Mouse (Mus musculus): ENCODE data around the gene Tmem185b. TPM values are rescaled to one million over a fixed set of nuclear protein-coding genes. Genes with fewer than 3 reads are reported as not detected.

Gene Tmem185b
- polyA plus RNA-seq, 1 experiment, result 22.3 TPM

DNA sequence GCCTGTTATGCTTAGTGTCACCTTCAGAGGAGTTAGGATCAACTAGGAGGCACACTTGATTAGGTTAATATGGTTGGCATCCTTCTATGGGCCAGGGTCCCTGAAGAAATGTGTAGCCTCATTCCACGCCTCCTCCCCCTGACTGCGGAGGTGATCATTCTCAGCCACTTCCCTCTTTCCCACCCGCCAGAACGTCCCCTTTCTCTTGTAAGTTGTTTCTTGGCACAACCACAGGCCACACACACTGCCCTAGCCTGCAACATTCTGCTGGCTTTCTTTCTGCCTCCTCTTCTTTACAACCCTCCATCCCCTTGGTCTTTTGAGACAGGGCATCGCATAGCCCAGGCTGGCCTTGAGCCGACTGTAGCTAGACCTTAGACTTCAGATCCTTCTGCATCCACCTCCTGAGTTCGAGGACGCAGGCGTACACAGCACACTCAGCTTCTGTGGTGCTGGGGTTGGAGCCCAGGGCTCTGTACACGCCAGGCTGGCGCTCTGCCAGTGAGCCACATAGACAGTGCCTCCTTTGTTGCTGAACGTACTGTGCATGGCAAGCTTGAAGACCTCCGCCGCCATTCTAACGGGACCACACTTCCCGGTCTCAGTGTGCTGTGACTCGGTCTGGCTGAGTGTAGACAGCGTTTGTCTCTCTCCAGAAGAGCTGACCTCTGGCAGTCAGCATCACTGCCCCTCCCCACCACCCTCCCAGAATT is 7.3 kb downstream of the Tmem185b start:
- Histone ChIP-seq H3K4me1 (ENCODE audit: control insufficient read depth, insufficient read depth, insufficient read length) (no peaks in the 10 kb centered on the region), H3K27me3 (ENCODE audit: control insufficient read depth, insufficient read depth, low read length) (no peaks in the 10 kb centered on the region), H3K36me3 (ENCODE audit: control insufficient read depth, insufficient read depth, low read length) (no peaks in the 10 kb centered on the region), H3K4me3 (ENCODE audit: extremely low read depth, insufficient read depth, insufficient read length) (no peak overlapping the region), H3K27ac (ENCODE audit: insufficient read depth, low read length) (no peak overlapping the region)
- WGBS, result 79% methylated on average over 18 of the region's 18 CpGs
- no peak for TF ChIP-seq POLR2A (IDR thresholded peaks at IDR 0.05; ENCODE audit: low read depth, low read length)
- TF ChIP-seq CTCF (IDR thresholded peaks at IDR 0.05; ENCODE audit: extremely low read depth, insufficient read depth, insufficient read length, insufficient replicate concordance), result no peak
- no peak for DNase-seq (ENCODE audit: low read depth in 1 of 2, low spot score in 2 of 2)

DNA sequence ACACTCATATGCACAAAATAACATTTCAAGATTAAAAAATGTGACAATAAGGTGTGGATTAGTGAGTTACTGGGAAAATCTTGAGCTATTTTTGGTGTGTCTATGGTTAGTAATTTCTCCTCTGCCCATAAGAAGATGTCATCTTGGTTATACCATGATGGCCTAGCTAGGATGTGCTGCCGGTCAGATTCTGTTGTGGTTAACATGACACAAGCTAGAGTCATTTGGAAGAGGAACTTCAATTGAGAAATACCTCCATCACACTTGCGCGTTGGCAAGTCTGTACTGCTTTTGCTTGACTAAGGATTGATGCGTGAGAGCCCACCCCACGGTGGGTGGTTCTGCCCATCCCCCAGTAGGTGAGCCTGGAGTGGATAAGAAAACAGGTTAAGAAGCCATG is 8.4 kb downstream of the Tmem185b start:
- Histone ChIP-seq H3K36me3 (ENCODE audit: control insufficient read depth, insufficient read depth, low read length) (no peaks in the 10 kb centered on the region), H3K27ac (ENCODE audit: insufficient read depth, low read length) (no peak overlapping the region), H3K4me1 (ENCODE audit: control insufficient read depth, insufficient read depth, insufficient read length) (no peaks in the 10 kb centered on the region), H3K27me3 (ENCODE audit: control insufficient read depth, insufficient read depth, low read length) (no peaks in the 10 kb centered on the region), H3K4me3 (ENCODE audit: extremely low read depth, insufficient read depth, insufficient read length) (no peak overlapping the region)
- DNase-seq (ENCODE audit: low read depth in 1 of 2, low spot score in 2 of 2), result no peak
- TF ChIP-seq CTCF (IDR thresholded peaks at IDR 0.05; ENCODE audit: extremely low read depth, insufficient read depth, insufficient read length, insufficient replicate concordance) (no peak), POLR2A (IDR thresholded peaks at IDR 0.05; ENCODE audit: low read depth, low read length) (no peak)
- 65% methylated on average over 5 of the region's 5 CpGs for WGBS

DNA sequence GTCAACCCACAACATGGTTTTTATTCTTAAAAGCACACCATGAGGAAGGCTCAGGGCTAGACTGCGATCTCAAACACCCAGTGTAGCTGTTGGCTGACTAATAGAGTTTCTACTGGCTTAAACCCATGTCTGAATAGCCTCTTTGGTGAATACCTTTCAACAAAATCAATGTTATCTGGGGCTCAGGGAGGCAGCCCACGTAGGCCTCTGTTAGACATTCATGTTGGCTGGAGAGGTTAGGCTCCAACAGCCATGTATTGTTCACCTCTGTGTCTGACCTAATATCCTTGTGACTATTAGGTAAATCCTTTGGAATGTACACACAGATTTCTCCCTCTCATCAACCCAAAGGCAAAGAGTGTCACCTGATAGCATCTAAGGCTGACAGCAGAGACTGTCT is 10.2 kb downstream of the Tmem185b start:
- WGBS, result 89% methylated on average over 2 of the region's 2 CpGs
- H3K27me3 ChIP-seq (ENCODE audit: control insufficient read depth, insufficient read depth, low read length), result no peaks in the 10 kb centered on the region
- no peak for DNase-seq (ENCODE audit: low read depth in 1 of 2, low spot score in 2 of 2)

GRCm38 (mm10) chr1:119537651-119538050 is 11.7 kb downstream of the Tmem185b start:
- H3K27me3 ChIP-seq (ENCODE audit: control insufficient read depth, insufficient read depth, low read length), result no peaks in the 10 kb centered on the region
- DNase-seq (ENCODE audit: low read depth in 1 of 2, low spot score in 2 of 2), result no peak
- no peaks in the 10 kb centered on the region for H3K4me1 ChIP-seq (ENCODE audit: control insufficient read depth, insufficient read depth, insufficient read length)
- H3K4me3 ChIP-seq (ENCODE audit: extremely low read depth, insufficient read depth, insufficient read length), result no peak overlapping the region
- WGBS, result 95% methylated on average over 6 of the region's 6 CpGs
- no peak overlapping the region for H3K27ac ChIP-seq (ENCODE audit: insufficient read depth, low read length)
- no peaks in the 10 kb centered on the region for H3K36me3 ChIP-seq (ENCODE audit: control insufficient read depth, insufficient read depth, low read length)
- TF ChIP-seq POLR2A (IDR thresholded peaks at IDR 0.05; ENCODE audit: low read depth, low read length) (no peak), CTCF (IDR thresholded peaks at IDR 0.05; ENCODE audit: extremely low read depth, insufficient read depth, insufficient read length, insufficient replicate concordance) (no peak)

More for the DNA sequence above, 10.2 kb downstream of the Tmem185b start:
- TF ChIP-seq CTCF (IDR thresholded peaks at IDR 0.05; ENCODE audit: extremely low read depth, insufficient read depth, insufficient read length, insufficient replicate concordance) (no peak), POLR2A (IDR thresholded peaks at IDR 0.05; ENCODE audit: low read depth, low read length) (no peak)
- Histone ChIP-seq H3K4me3 (ENCODE audit: extremely low read depth, insufficient read depth, insufficient read length) (no peak overlapping the region), H3K36me3 (ENCODE audit: control insufficient read depth, insufficient read depth, low read length) (no peaks in the 10 kb centered on the region), H3K27ac (ENCODE audit: insufficient read depth, low read length) (no peak overlapping the region), H3K4me1 (ENCODE audit: control insufficient read depth, insufficient read depth, insufficient read length) (no peaks in the 10 kb centered on the region)

GRCm38 (mm10) chr1:119539252-119539651 is 13.3 kb downstream of the Tmem185b start:
- Histone ChIP-seq H3K27me3 (ENCODE audit: control insufficient read depth, insufficient read depth, low read length) (no peaks in the 10 kb centered on the region), H3K4me1 (ENCODE audit: control insufficient read depth, insufficient read depth, insufficient read length) (no peaks in the 10 kb centered on the region), H3K27ac (ENCODE audit: insufficient read depth, low read length) (no peak overlapping the region), H3K4me3 (ENCODE audit: extremely low read depth, insufficient read depth, insufficient read length) (no peak overlapping the region), H3K36me3 (ENCODE audit: control insufficient read depth, insufficient read depth, low read length) (no peaks in the 10 kb centered on the region)
- 62% methylated on average over 2 of the region's 2 CpGs for WGBS
- no peak for DNase-seq (ENCODE audit: low read depth in 1 of 2, low spot score in 2 of 2)
- TF ChIP-seq CTCF (IDR thresholded peaks at IDR 0.05; ENCODE audit: extremely low read depth, insufficient read depth, insufficient read length, insufficient replicate concordance) (no peak), POLR2A (IDR thresholded peaks at IDR 0.05; ENCODE audit: low read depth, low read length) (no peak)

GRCm38 (mm10) chr1:119540836-119541557 is 15.0 kb downstream of the Tmem185b start:
- TF ChIP-seq CTCF (IDR thresholded peaks at IDR 0.05; ENCODE audit: extremely low read depth, insufficient read depth, insufficient read length, insufficient replicate concordance) (no peak), POLR2A (IDR thresholded peaks at IDR 0.05; ENCODE audit: low read depth, low read length) (no peak)
- no peak overlapping the region for H3K4me3 ChIP-seq (ENCODE audit: extremely low read depth, insufficient read depth, insufficient read length)
- no peak for DNase-seq (ENCODE audit: low read depth in 1 of 2, low spot score in 2 of 2)
- H3K27me3 ChIP-seq (ENCODE audit: control insufficient read depth, insufficient read depth, low read length), result no peaks in the 10 kb centered on the region
- H3K27ac ChIP-seq (ENCODE audit: insufficient read depth, low read length), result no peak overlapping the region
- H3K36me3 ChIP-seq (ENCODE audit: control insufficient read depth, insufficient read depth, low read length), result no peaks in the 10 kb centered on the region
- 85% methylated on average over 9 of the region's 9 CpGs for WGBS
- H3K4me1 ChIP-seq (ENCODE audit: control insufficient read depth, insufficient read depth, insufficient read length), result no peaks in the 10 kb centered on the region

GRCm38 (mm10) chr1:119541570-119541969 is 15.6 kb downstream of the Tmem185b start:
- no peaks in the 10 kb centered on the region for H3K4me1 ChIP-seq (ENCODE audit: control insufficient read depth, insufficient read depth, insufficient read length)
- H3K27me3 ChIP-seq (ENCODE audit: control insufficient read depth, insufficient read depth, low read length), result no peaks in the 10 kb centered on the region
- 89% methylated on average over 3 of the region's 3 CpGs for WGBS
- no peak overlapping the region for H3K27ac ChIP-seq (ENCODE audit: insufficient read depth, low read length)
- H3K36me3 ChIP-seq (ENCODE audit: control insufficient read depth, insufficient read depth, low read length), result no peaks in the 10 kb centered on the region
- H3K4me3 ChIP-seq (ENCODE audit: extremely low read depth, insufficient read depth, insufficient read length), result no peak overlapping the region
- TF ChIP-seq POLR2A (IDR thresholded peaks at IDR 0.05; ENCODE audit: low read depth, low read length) (no peak), CTCF (IDR thresholded peaks at IDR 0.05; ENCODE audit: extremely low read depth, insufficient read depth, insufficient read length, insufficient replicate concordance) (no peak)
- no peak for DNase-seq (ENCODE audit: low read depth in 1 of 2, low spot score in 2 of 2)
